Mouse (Mus musculus) liver, embryonic 14.5 days (tissue): ENCODE measurements around the gene Pdgfra.

Source experiments
- CTCF ChIP-seq: IDR thresholded peaks from 2 replicates; pipeline ENCODE4 v1.5.1; 2016; ENCODE audit warnings: antibody characterized with exemption, low read depth, control low read depth
- EP300 ChIP-seq: IDR thresholded peaks from 2 replicates; pipeline ENCODE4 v1.6.1; 2016; ENCODE audit warnings: antibody characterized with exemption, low read depth

- no peak for TF ChIP-seq EP300
- no peak for TF ChIP-seq CTCF
These were observed 27.2 kb downstream of the Pdgfra start for GRCm38 (mm10) chr5:75179249-75179648.
